Mouse (Mus musculus) midbrain, embryonic 12.5 days (tissue): ENCODE measurements at regions not wholly inside any gene's neighbourhood (a gene's known extent, or its start where the extent isn't known, plus 50 kb on each side); places are given as distances from the start of the nearest gene placed in this dataset.
A peak's percentile ranks its signal among the peaks of the same experiment; 100 is the strongest.

Experiments used
- ATAC-seq: fragments of 200-750 bp; cut with Nextera tagmentation; 2 replicates; pipeline ENCODE4 v1.8.0; 2017; ENCODE audit warnings: low read depth, moderate TSS enrichment, moderate library complexity; ENCODE audit not compliant: low FRiP score
- H3K27ac ChIP-seq: fragments of 300-500 bp; sonication (generic); replicated peaks from 2 replicates; pipeline ENCODE4 v1.5.1; 2016; ENCODE audit warnings: mild to moderate bottlenecking
- H3K27me3 ChIP-seq: fragments of 300-500 bp; sonication (generic); 2 replicates; pipeline ENCODE4 v1.6.1; 2016; ENCODE audit warnings: mild to moderate bottlenecking
- H3K36me3 ChIP-seq: fragments of 300-500 bp; sonication (generic); 2 replicates; pipeline ENCODE4 v1.6.1; 2016
- H3K4me1 ChIP-seq: fragments of 300-500 bp; sonication (generic); 2 replicates; pipeline ENCODE4 v1.6.1; 2016
- H3K4me2 ChIP-seq: fragments of 300-500 bp; sonication (generic); replicated peaks from 2 replicates; pipeline ENCODE4 v1.6.1; 2016; ENCODE audit warnings: mild to moderate bottlenecking, moderate library complexity
- H3K4me3 ChIP-seq: fragments of 300-500 bp; sonication (generic); 2 replicates; pipeline ENCODE4 v1.5.1; 2016; ENCODE audit warnings: mild to moderate bottlenecking
- H3K9ac ChIP-seq: fragments of 300-500 bp; sonication (generic); replicated peaks from 2 replicates; pipeline ENCODE4 v1.6.1; 2016; ENCODE audit warnings: mild to moderate bottlenecking, moderate library complexity
- H3K9me3 ChIP-seq: fragments of 300-500 bp; sonication (generic); 2 replicates; pipeline ENCODE4 v1.6.1; 2016; ENCODE audit warnings: mild to moderate bottlenecking
- WGBS: fragments of 180-500 bp; shearing (Covaris S2); methylation state at CpG from one replicate; pipeline ENCODE4 v1.1.7; 2016; 5-methylcytosine and 5-hydroxymethylcytosine counted together

DNA sequence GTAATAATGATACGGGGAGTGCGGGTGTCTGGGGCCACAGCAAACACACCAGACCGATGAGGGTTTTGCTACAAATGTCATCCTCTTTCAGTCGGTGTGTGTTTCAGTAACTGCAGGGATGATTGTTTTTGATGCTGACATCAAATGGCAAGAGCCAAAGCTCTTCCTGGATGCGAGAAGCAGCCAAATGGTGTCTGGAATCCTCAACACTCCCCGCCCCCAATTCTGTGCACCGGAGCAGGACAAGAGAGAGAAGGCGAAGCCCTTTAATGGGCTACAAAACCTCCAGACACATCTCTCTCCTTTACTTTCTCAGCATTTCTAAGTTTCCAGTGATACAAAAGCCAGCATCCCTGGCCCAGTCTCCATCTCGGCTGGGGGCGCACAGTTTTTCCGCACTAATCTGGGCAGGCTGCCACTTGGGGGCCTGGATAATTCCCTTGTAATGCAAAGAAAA lies 94.1 kb upstream of the Fbxo11 start:
- WGBS, result 3% methylated on average over 11 of the region's 11 CpGs
- ATAC-seq, result no peak
- H3K27me3 ChIP-seq, result peaks cover 11% of the 10 kb centered on the region; the same call in 1 of the 2 replicates
- no peaks in the 10 kb centered on the region for H3K9me3 ChIP-seq
- no peak overlapping the region for H3K27ac ChIP-seq
- H3K4me3 ChIP-seq, result no peak overlapping the region
- peak overlapping the region; percentile 42 for H3K4me2 ChIP-seq
- H3K36me3 ChIP-seq, result no peaks in the 10 kb centered on the region
- H3K9ac ChIP-seq, result no peak overlapping the region
- peaks cover 12% of the 10 kb centered on the region for H3K4me1 ChIP-seq

DNA sequence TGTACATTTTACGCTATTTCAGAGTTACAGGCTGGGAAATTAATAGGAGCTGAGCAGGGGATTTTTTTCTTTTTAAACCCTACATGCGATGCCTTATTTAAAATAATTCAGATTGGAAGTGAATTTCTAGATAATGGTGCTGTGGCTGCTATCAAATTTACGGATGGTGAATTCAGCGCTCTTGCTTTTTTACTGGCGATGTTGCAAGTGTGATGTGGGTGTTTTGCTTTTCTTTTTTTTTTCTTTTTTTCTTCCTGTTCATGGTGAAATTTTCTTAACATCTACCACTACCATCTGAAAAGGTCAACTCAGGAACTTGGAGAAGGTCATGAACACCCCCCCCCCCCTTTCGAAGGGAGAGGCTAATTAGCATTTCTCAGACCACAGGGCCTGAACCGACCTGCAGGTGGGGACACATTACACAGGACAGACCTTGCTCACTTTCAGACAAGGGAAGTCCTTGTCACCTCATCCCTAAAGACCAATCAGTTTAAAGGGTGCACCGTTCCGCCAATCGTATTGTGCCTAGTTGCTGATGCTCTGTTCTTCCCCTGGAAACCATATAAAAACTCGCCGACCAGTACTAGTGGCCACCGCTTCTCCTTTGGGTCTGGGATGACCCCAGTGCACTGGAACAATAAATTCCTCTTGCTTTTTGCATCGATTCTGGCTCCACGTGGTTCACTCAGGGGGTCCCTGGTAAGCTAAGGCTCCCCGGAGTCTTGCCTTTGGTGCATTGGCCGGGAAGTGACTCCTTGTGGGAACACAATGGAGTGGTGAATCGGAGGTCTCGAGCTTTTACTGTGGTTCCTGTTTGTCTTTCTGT lies 95.0 kb upstream of the Fbxo11 start:
- Histone ChIP-seq H3K4me2 (peak overlapping the region; percentile 42), H3K27me3 (peaks cover 11% of the 10 kb centered on the region; the same call in 1 of the 2 replicates), H3K4me1 (peaks cover 12% of the 10 kb centered on the region), H3K4me3 (no peak overlapping the region), H3K9ac (no peak overlapping the region), H3K9me3 (no peaks in the 10 kb centered on the region), H3K27ac (no peak overlapping the region), H3K36me3 (no peaks in the 10 kb centered on the region)
- WGBS, result 36% methylated on average over 19 of the region's 19 CpGs
- 0 out of 2 replicates have a peak, but pooled peaks have one; percentile 19 for ATAC-seq

DNA sequence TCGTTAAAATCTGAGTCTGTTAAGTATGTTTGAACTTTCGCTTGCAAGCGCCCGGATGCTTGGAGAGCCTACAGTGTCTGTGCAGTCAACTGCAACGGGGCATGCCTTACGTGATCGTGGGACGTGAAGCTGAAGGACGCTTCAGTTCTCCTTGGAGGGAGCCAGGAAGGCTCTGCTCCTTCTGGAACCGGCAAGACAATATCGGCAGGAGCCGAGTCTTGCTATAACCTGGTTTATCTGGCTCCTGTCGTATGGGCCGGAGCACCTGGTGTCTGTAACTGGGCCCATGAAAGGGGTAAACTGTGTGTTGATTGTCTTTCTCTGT lies 95.5 kb upstream of the Fbxo11 start:
- H3K4me3 ChIP-seq, result no peak overlapping the region
- no peaks in the 10 kb centered on the region for H3K9me3 ChIP-seq
- H3K9ac ChIP-seq, result no peak overlapping the region
- WGBS, result 68% methylated on average over 14 of the region's 14 CpGs
- H3K4me2 ChIP-seq, result 0 out of 2 replicates have a peak overlapping the region, but pooled peaks have one; percentile 3
- H3K27me3 ChIP-seq, result peaks cover 11% of the 10 kb centered on the region; the same call in 1 of the 2 replicates
- no peaks in the 10 kb centered on the region for H3K36me3 ChIP-seq
- ATAC-seq, result no peak
- H3K27ac ChIP-seq, result no peak overlapping the region
- peaks cover 12% of the 10 kb centered on the region for H3K4me1 ChIP-seq

DNA sequence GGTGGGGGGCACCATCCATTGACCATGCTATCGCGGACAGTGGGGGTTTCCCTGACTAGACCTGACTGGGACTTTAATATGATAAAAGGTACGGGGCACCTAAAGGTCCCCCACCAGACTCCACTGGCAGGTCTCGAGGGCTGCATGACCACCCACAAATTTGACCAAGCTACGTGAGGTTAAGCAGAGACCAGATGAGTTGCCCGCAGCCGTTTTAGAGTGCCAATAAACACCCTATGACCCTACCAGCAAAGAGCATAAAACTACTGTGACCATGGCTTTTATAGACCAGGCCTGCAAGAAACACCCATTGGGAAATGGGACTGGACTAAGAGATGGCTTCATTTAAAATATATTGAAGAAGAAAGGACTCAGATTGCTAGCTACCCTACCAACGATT lies 96.7 kb upstream of the Fbxo11 start:
- Histone ChIP-seq H3K27ac (no peak overlapping the region), H3K9me3 (no peaks in the 10 kb centered on the region), H3K4me1 (peaks cover 12% of the 10 kb centered on the region), H3K36me3 (no peaks in the 10 kb centered on the region), H3K27me3 (peaks cover 11% of the 10 kb centered on the region; the same call in 1 of the 2 replicates), H3K4me3 (no peak overlapping the region), H3K9ac (no peak overlapping the region), H3K4me2 (no peak overlapping the region)
- no peak for ATAC-seq
- 97% methylated on average over 8 of the region's 8 CpGs for WGBS

DNA sequence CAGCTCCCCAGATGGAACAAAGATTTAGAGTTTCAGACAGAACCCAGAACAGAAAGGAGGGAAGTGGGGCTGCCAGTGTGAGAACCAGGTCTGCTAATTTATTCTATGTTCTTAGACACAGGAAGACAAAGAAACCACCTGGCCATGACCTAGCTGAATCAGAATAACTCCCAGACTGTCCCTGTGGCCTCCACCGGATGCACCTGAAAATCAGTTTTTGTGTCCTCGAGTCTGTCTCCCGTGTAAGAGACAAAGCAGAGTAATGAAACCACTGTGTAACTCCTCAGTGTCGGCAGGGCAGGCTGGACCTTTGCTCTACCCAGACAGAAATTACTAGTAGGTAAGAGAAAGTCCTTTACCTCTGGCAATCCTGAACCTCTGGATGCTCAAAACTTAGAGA lies 99.7 kb upstream of the Fbxo11 start:
- no peak overlapping the region for H3K9ac ChIP-seq
- H3K4me2 ChIP-seq, result no peak overlapping the region
- no peaks in the 10 kb centered on the region for H3K9me3 ChIP-seq
- no peaks in the 10 kb centered on the region for H3K4me1 ChIP-seq
- H3K36me3 ChIP-seq, result no peaks in the 10 kb centered on the region
- H3K27me3 ChIP-seq, result peaks cover 7% of the 10 kb centered on the region; the same call in 1 of the 2 replicates
- H3K4me3 ChIP-seq, result no peak overlapping the region
- no peak for ATAC-seq
- H3K27ac ChIP-seq, result no peak overlapping the region
- WGBS, result 95% methylated on average over 4 of the region's 4 CpGs

DNA sequence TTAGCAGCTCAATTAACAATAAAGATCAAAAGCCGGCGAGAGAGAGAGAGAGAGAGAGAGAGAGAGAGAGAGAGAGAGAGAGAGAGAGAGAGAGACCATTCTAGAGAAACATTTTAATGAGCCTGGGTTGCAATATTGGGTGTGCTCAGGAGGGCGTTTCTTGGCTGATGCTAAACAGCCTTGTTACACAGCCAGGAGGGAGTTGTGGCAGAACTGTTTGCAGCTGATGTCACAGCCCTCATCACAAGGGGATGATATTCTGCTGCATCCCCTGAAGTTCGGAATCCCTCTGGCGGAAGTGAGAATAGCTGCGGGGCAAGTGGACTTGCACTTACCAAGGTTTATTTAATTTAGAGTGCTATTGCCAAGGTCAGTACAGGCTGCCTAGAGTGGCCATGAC lies 100.7 kb upstream of the Fbxo11 start:
- no peaks in the 10 kb centered on the region for H3K36me3 ChIP-seq
- H3K27me3 ChIP-seq, result peaks cover under 1% of the 10 kb centered on the region; the same call in 1 of the 2 replicates
- no peaks in the 10 kb centered on the region for H3K4me1 ChIP-seq
- no peak overlapping the region for H3K4me2 ChIP-seq
- H3K9ac ChIP-seq, result no peak overlapping the region
- no peak overlapping the region for H3K4me3 ChIP-seq
- no peak for ATAC-seq
- H3K27ac ChIP-seq, result no peak overlapping the region
- 90% methylated on average over 6 of the region's 6 CpGs for WGBS
- H3K9me3 ChIP-seq, result no peaks in the 10 kb centered on the region

DNA sequence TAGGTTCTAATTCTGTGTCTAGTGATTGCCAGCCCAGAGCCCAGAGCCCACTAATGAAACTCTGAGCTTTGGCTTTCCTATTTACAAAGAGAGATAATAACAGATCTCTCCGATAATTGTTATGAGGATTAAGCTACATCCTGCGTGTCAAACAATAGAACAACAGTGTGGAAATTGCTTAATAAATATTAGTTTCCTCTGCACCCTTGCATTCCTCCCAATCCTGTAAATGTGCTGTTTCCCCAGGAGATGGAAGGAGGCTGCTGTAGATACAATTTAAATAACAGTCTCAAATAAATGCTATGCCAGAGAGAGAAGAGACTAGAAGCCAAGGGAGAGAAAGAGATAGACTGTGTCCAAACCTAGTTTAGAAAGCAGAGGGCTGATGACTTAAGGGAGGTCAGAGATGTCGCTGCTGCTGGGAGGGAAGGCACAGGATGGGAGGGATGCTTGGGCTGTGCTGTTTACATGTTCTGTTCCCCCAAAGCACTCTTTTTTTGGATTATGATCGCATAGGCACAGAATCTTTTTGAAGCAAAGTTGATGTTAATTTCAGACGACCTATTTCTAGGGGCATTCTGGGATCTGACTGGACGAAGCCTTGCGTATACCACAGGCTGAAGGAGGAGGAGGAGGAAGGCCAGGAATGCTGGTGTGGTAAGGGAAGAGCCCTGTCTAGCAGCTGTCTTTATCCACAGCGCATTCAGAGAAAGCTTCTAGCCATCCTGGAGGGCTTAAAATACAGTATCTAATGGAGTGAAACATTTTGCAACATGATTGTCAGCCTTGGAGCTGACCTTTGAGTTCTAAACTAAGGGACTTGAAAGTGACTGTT lies 103.4 kb upstream of the Fbxo11 start:
- Histone ChIP-seq H3K9me3 (no peaks in the 10 kb centered on the region), H3K27me3 (no peaks in the 10 kb centered on the region), H3K9ac (no peak overlapping the region), H3K36me3 (no peaks in the 10 kb centered on the region), H3K4me1 (no peaks in the 10 kb centered on the region), H3K4me2 (no peak overlapping the region), H3K4me3 (no peak overlapping the region), H3K27ac (no peak overlapping the region)
- ATAC-seq, result no peak
- WGBS, result 81% methylated on average over 8 of the region's 8 CpGs

DNA sequence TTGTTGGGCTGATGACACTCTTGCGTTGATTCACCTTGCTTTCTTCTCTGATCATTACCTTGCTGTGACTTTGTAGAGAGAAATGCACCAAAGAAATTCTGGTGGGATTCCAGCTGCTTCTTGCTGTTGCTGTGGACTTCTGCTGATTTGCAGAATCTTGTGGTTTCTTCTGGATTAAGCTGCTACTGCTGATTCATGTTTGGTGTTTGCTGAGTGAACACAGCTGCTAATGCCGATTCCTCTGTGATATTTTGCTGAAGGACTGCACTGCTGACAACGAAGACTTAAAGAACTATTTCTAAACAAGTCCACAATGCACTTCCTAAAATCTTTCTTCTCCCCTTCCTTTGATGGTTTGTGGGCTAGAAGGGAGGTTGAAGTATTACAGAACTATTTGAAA lies 106.5 kb upstream of the Fbxo11 start:
- Histone ChIP-seq H3K9ac (no peak overlapping the region), H3K4me1 (no peaks in the 10 kb centered on the region), H3K36me3 (no peaks in the 10 kb centered on the region), H3K27ac (no peak overlapping the region), H3K9me3 (no peaks in the 10 kb centered on the region), H3K4me3 (no peak overlapping the region), H3K4me2 (no peak overlapping the region), H3K27me3 (no peaks in the 10 kb centered on the region)
- 91% methylated on average over 3 of the region's 3 CpGs for WGBS
- ATAC-seq, result no peak

DNA sequence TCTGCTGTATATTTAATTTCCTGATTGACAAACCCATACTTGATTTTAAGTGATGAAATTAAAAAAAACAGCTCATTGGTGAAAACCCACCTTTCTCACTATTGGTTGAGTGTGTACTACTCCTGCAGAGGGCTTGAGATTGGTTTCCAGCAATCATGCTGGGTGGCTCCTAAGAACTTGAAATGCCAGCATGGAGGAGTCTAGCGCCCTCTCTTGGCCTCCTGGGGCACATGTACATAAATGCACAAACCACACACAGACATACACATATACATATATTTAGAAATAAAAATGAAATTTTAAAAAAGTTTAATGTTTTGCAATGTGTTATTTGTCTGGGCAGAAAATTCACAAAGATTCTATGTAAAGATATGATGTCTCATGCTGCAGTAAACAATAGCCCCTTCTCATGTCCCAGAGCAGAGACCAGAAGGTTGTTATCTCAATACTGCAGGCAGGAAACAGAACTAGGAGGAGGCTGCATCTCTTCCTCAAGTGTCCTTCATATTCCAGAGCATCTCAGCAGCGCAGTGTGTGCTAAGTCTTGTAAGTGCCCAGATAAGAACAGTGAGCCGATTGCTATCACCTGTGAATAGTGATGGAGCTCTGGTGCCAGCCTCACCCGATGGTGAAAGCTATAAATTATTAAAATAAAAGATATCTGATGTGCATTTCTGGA lies 108.4 kb upstream of the Fbxo11 start:
- H3K36me3 ChIP-seq, result no peaks in the 10 kb centered on the region
- WGBS, result 74% methylated on average over 4 of the region's 4 CpGs
- H3K9me3 ChIP-seq, result no peaks in the 10 kb centered on the region
- H3K27ac ChIP-seq, result no peak overlapping the region
- H3K4me2 ChIP-seq, result no peak overlapping the region
- H3K27me3 ChIP-seq, result no peaks in the 10 kb centered on the region
- no peak overlapping the region for H3K9ac ChIP-seq
- no peaks in the 10 kb centered on the region for H3K4me1 ChIP-seq
- H3K4me3 ChIP-seq, result no peak overlapping the region
- no peak for ATAC-seq

DNA sequence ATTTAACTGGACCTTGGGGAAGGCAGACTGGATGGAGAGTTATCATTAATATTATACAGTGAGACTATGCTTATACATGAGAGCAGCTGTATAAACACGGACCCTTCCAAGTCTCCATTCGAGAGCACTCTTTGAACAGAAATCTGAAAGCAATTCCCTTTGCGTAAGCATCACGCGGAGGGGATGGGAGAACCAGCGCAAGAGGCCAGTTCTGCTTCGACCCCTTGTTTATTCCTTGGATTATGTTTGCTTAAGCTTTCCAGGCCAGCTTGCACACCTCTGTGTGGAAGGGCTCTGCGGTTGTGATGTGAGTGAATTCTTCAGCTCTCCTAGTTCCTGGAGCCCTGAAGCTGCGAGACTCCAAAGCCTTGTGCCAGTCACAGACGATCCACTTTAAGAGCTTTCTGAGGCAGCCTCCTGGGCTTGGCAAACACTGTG lies 109.2 kb upstream of the Fbxo11 start:
- no peak overlapping the region for H3K9ac ChIP-seq
- no peak overlapping the region for H3K27ac ChIP-seq
- WGBS, result 74% methylated on average over 10 of the region's 10 CpGs
- H3K9me3 ChIP-seq, result no peaks in the 10 kb centered on the region
- no peaks in the 10 kb centered on the region for H3K4me1 ChIP-seq
- ATAC-seq, result no peak
- no peaks in the 10 kb centered on the region for H3K27me3 ChIP-seq
- H3K4me2 ChIP-seq, result no peak overlapping the region
- no peak overlapping the region for H3K4me3 ChIP-seq
- no peaks in the 10 kb centered on the region for H3K36me3 ChIP-seq

DNA sequence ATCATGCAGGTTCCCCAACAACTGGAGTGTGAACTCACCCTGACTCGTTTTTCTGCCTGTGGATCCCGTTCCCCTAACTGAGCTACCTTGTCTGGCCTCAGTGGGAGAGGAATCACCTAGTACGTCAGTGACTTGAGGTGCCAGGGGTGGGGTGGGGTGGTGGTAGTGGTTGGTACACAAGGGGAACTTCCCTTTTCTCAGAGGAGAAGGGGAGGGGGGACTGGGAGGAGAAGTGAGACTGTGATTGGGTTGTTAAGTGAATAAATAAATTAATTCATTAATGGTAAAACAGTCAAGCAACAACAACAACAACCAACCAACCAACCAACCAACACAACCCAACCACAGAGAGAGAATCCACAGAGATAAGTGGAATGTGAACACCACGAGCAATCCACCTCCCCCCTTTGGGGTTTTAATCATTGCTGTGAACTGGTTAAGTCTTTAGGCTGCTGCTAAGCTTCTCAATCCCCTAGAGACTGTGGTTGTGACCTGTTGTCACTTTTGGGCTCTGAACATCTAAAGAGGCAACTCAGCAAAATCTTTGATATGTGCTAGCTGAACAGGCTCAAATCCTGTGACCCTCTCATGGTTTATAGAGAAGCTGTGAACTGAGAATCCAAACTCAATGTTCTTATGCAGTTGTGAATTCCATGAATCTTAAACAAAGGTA lies 111.0 kb upstream of the Fbxo11 start:
- Histone ChIP-seq H3K4me2 (no peak overlapping the region), H3K4me1 (no peaks in the 10 kb centered on the region), H3K27me3 (no peaks in the 10 kb centered on the region), H3K36me3 (no peaks in the 10 kb centered on the region), H3K9ac (no peak overlapping the region), H3K4me3 (no peak overlapping the region), H3K27ac (no peak overlapping the region), H3K9me3 (no peaks in the 10 kb centered on the region)
- WGBS, result 84% methylated on average over 4 of the region's 4 CpGs
- ATAC-seq, result no peak
